Mouse (Mus musculus) liver, postnatal 0 days (tissue): ENCODE data around the gene Klk14.

Experiments
- CTCF ChIP-seq: sonication (generic); IDR thresholded peaks from 2 replicates; pipeline ENCODE4 v1.5.1; 2016; ENCODE audit warnings: antibody characterized with exemption, low read depth
- EP300 ChIP-seq: IDR thresholded peaks from 2 replicates; pipeline ENCODE4 v1.6.1; 2016; ENCODE audit warnings: antibody characterized with exemption, low read depth, mild to moderate bottlenecking

DNA sequence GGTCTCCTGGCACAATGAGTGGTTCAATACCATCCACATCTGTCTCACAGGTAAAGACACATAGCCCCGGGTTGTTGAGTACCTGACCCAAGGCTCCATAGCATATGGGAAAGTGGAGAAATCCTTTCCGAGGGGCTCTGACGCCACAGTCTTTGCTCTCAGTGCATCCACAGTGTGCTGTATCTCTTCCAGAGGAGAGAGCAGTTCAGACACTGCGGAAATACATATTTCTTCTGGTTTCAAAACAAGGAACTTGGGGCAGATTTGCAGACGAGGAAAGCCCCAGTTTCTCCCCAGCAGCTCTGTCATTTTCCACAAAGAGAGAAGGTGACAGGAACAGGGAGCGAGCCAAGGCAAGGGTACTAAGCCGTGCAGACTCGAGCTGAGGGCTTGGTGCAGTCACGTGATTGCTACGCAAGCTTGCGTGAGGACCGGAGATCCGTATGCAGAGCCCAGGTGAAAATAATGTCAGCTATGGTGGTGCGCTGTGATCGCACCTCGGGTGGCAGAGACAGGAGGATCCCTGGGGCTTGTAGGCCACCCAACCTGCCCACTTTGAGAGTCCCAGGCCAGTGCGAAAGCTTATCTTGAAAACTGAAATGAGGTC is 47.1 kb upstream of the Klk14 start:
- no peak for TF ChIP-seq CTCF
- no peak for TF ChIP-seq EP300
